Mouse (Mus musculus) layer of hippocampus, adult 2 months (tissue): ENCODE data around the gene Mamstr. TPM values are rescaled to one million over a fixed set of nuclear protein-coding genes. Genes with fewer than 3 reads are reported as not detected.

Experiments used
- DNase-seq, 2 experiments: peaks; one replicate each; pipeline ENCODE4 v3.0.0; 2022; ENCODE audit warnings: low spot score in 2 of 2
- H3K27ac ChIP-seq: fragments of 200-600 bp; 2 replicates; pipeline ENCODE4 v1.8.1; 2022
- H3K4me3 ChIP-seq: fragments of 200-600 bp; 2 replicates; pipeline ENCODE4 v1.8.1; 2022; ENCODE audit warnings: mild to moderate bottlenecking
- CTCF ChIP-seq: fragments of 200-600 bp; conservative IDR thresholded peaks from 2 replicates; pipeline ENCODE4 v1.8.1; 2022; ENCODE audit warnings: antibody characterized with exemption, mild to moderate bottlenecking, moderate library complexity
- total RNA-seq, 2 experiments: library from RNA; stranded (reverse); gene quantifications; 2 replicates each; pipeline ENCODE4 v1.2.3; 2021

The Mamstr gene
- total RNA-seq, 2 experiments from 2014 or later: 1.2 to 4.8 TPM

GRCm38 (mm10) chr7:45693921-45694591, 54.3 kb downstream of the Mamstr start, which contains the start of gene Sec1:
TSS of gene Sec1 (minus strand) at chr7:45694402.
- Histone ChIP-seq H3K4me3 (no peak within 1 kb of the TSS), H3K27ac (no peak within 1 kb of the TSS)
- TF ChIP-seq CTCF: no peak
- DNase-seq: no peak

- Histone ChIP-seq H3K4me3 (no peak overlapping the region), H3K27ac (no peak overlapping the region)
- no peak for DNase-seq
- no peak for TF ChIP-seq CTCF
These were observed 55.3 kb downstream of the Mamstr start for GRCm38 (mm10) chr7:45695098-45695497.

Other genes with a start within 250 kb of the Mamstr start
- gene Snrnp70, start 244.2 kb upstream of the Mamstr start, total RNA-seq: 100 to 1,000 TPM; 456 to 514 TPM
- gene Kcna7, start 234.3 kb upstream of the Mamstr start, total RNA-seq: not detected
- not detected for gene Ntf5, start 226.3 kb upstream of the Mamstr start, total RNA-seq
- not detected for gene Lhb, start 219.2 kb upstream of the Mamstr start, total RNA-seq
- 10 to 100 TPM; 16.1 to 20.3 TPM for gene Gys1, start 205.1 kb upstream of the Mamstr start, total RNA-seq
- gene Ruvbl2, start 201.9 kb upstream of the Mamstr start, total RNA-seq: 10 to 100 TPM; 35.0 to 37.2 TPM
- gene Ftl1, start 180.1 kb upstream of the Mamstr start, total RNA-seq: 100 to 1,000 TPM; 186 to 204 TPM
- 10 to 100 TPM; 73.2 to 77.6 TPM for gene Bax, start 173.1 kb upstream of the Mamstr start, total RNA-seq
- not detected for gene Tulp2, start 158.1 kb upstream of the Mamstr start, total RNA-seq
- 1 to 10 TPM; 2.1 to 3.1 TPM for gene Gm45808, start 153.2 kb upstream of the Mamstr start, total RNA-seq
- 1 to 10 TPM; 4.3 to 4.4 TPM for gene Dhdh, start 151.2 kb upstream of the Mamstr start, total RNA-seq
- 10 to 100 TPM; 97.6 to 98.2 TPM for gene Nucb1, start 129.6 kb upstream of the Mamstr start, total RNA-seq
- 10 to 100 TPM; 19.0 to 25.8 TPM for gene Ppp1r15a, start 113.7 kb upstream of the Mamstr start, total RNA-seq
- gene Plekha4, start 113.6 kb upstream of the Mamstr start, total RNA-seq: under 1 TPM; 0.52 to 0.79 TPM
- not detected for gene Hsd17b14, start 85.1 kb upstream of the Mamstr start, total RNA-seq
- gene Bcat2, start 69.8 kb upstream of the Mamstr start, total RNA-seq: 10 to 100 TPM; 20.6 to 28.2 TPM
- not detected for gene Fgf21, start 24.5 kb upstream of the Mamstr start, total RNA-seq
- gene Fut1, start 22.7 kb upstream of the Mamstr start, total RNA-seq: not detected
- gene Izumo1, start 18.2 kb upstream of the Mamstr start, total RNA-seq: not detected
- 1 to 10 TPM; 6.1 to 7.4 TPM for gene Rasip1, start 12.5 kb upstream of the Mamstr start, total RNA-seq
- gene Fut2, start 26.4 kb downstream of the Mamstr start, total RNA-seq: under 1 TPM; 0.13 to 0.25 TPM
- gene Ntn5, start 44.0 kb downstream of the Mamstr start, total RNA-seq: 1 to 10 TPM; 6.3 to 9.3 TPM
- 1 to 10 TPM; 2.2 to 2.3 TPM for gene Sec1, start 54.4 kb downstream of the Mamstr start, total RNA-seq
- gene Car11, start 59.9 kb downstream of the Mamstr start, total RNA-seq: 100 to 1,000 TPM; 184 to 211 TPM
- gene Dbp, start 65.1 kb downstream of the Mamstr start, total RNA-seq: 10 to 100 TPM; 69.2 to 72.8 TPM
- 100 to 1,000 TPM; 342 to 353 TPM for gene Rpl18, start 75.5 kb downstream of the Mamstr start, total RNA-seq
- 10 to 100 TPM; 32.3 to 35.8 TPM for gene Sphk2, start 78.0 kb downstream of the Mamstr start, total RNA-seq
- under 1 TPM; 0.27 to 0.33 TPM for gene Fam83e, start 81.2 kb downstream of the Mamstr start, total RNA-seq
- not detected for gene Spaca4, start 85.8 kb downstream of the Mamstr start, total RNA-seq
- 100 to 1,000 TPM; 302 to 329 TPM for gene Lmtk3, start 143.8 kb downstream of the Mamstr start, total RNA-seq
- 1 to 10 TPM; 7.1 to 9.7 TPM for gene Sult2b1, start 144.7 kb downstream of the Mamstr start, total RNA-seq
- gene Cyth2, start 174.6 kb downstream of the Mamstr start, total RNA-seq: 100 to 1,000 TPM; 144 to 149 TPM
- gene Kcnj14, start 184.8 kb downstream of the Mamstr start, total RNA-seq: 1 to 10 TPM; 1.6 to 1.9 TPM
- 10 to 100 TPM; 20.5 to 22.7 TPM for gene Grwd1, start 191.0 kb downstream of the Mamstr start, total RNA-seq
- 10 to 100 TPM; 78.4 to 81.4 TPM for gene Kdelr1, start 232.8 kb downstream of the Mamstr start, total RNA-seq
- 10 to 100 TPM in 1 of 2 experiments, 1 to 10 TPM in 1; 10.0 to 11.6 TPM for gene Grin2d, start 238.4 kb downstream of the Mamstr start, total RNA-seq